Mouse (Mus musculus) testis, adult 2 months (tissue): ENCODE results near the gene Herc1.

Experiments used
- CTCF ChIP-seq: fragments of 200-500 bp; IDR thresholded peaks from 2 replicates; pipeline ENCODE4 v1.5.1; 2012; ENCODE audit warnings: low read depth, mild to moderate bottlenecking, inconsistent platforms, low read length, moderate library complexity; ENCODE audit not compliant: control insufficient read depth, insufficient read depth, insufficient replicate concordance
- POLR2A ChIP-seq: fragments of 200-500 bp; IDR thresholded peaks from 2 replicates; pipeline ENCODE4 v1.6.1; 2012; ENCODE audit warnings: low read depth, mild to moderate bottlenecking, inconsistent platforms, low read length, moderate library complexity; ENCODE audit not compliant: control insufficient read depth

GRCm38 (mm10) chr9:66331548-66331947 is 18.7 kb upstream of the Herc1 start:
- TF ChIP-seq CTCF (no peak), POLR2A (no peak)
